Mouse (Mus musculus): Measurements from ENCODE around the gene Rab21.

The Rab21 gene

DNA sequence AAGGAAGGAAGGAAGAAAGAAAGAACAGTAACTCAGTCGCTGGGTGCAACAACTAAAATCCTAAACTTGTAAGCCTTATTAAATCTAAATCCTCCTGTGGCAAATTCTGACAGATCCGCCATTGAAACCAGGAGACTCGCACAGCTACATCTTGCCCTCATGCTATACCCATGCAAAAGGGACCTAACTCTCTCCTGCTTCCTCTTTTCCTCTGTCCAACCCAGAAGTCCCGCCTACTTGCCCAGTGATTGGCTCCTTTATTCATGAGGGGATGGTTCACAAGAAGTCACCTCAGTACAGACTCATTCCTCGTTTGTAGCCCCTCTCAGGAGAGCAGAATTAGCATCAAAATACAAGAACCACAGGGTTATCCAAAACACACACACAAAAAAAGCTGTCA is 43.7 kb downstream of the Rab21 start:
- no peak for DNase-seq

DNA sequence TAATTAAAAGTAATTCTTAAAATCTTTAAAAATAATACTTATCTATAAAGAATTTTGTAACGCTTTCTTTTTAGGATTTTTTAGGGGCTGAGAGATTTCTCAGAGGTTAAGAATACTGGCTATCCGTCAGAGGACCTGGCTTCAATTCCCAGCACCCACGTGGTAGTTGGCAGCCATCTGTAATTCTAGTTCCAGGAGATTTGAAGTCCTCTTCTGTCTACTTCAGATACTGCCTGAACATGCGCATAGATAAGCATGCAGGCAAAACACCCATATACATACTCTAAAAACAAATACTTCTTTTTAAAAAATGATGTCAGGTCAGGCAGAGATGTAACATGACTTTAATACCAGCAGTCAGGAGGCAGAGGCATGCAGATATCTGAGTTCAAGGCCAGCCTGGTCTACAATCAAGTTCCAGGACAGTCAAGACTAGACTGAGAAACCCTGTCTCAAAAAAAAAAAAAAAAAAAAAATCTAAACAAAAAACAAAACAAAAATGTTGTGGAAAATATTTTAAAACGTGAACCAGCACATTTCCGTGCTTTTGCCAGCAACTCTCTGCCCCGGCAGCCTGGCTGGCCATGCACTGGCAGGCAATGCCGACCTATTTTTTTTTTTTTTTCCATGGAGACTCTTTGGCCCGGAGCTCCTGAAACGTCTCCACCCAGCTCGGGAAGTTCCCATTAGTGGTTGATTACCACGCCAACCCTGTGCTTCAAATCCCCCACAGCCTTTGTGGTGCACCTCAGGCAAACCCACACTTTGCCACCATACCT is 44.6 kb downstream of the Rab21 start:
- no peak for DNase-seq

DNA sequence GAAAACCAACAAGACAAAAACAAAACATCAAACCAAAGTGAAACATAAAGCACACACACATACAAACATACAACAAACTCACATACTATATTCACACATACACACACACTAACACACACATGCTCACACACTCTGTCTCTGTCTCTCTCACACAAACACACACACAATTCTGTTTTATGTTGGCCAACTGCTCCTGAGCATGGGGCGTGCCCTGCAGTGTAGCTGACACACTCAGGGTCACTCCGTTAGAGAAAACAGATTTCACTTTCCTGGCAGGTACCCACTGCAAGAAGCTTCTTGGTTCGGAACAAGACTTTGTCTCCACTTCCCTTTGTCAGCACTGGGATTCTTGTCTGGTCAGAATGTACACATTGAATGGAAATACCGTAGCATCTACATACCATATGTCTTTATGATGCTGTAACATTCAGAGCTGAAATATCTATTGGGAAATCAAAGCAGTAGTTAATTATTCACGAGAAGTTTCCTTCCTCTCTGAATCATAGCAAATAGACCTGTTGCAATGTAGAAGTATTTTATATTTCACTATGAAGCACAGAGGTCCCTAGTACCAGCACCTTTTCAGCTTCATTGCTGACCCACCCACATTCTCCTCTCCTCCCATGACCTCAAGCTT is 52.4 kb downstream of the Rab21 start:
- DNase-seq: no peak

DNA sequence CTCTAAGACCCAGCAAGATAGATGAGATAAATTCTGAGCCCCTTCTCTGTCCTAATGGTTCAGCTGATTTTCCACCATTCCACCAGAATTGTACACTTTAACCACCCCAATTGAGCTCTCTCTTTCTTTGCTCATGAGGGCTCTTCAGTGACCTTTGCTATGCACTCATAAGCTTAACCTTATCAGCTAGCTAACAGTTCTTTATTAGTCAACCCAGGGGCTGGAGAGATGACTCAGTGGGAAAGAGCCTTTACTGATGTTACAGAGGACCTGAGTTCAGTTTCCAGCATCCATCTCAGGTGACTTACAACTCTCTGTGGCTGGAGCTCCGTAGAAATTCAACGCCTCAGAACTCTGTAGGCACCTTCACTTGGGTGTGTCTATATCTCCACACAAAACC is 53.1 kb downstream of the Rab21 start:
- DNase-seq: no peak

DNA sequence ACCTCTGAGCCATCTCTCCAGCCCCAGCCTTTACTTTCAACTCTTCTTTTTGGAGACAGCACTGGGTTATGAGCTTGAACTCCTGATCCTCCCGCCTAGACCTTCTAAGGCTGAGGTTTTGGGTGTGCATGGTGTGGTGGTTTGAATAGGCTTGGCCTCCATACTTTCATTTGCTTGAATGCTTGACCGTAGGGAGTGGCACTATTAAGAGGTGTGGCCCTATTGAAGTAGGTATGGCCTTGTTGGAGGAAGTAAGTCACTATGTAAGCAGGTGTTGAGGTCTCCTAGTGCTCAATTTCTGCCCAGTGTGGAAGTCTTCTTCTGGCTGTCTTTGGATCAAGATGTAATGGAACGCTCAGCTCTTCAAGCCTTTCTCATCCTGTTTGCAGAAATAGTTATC is 54.0 kb downstream of the Rab21 start:
- no peak for DNase-seq

DNA sequence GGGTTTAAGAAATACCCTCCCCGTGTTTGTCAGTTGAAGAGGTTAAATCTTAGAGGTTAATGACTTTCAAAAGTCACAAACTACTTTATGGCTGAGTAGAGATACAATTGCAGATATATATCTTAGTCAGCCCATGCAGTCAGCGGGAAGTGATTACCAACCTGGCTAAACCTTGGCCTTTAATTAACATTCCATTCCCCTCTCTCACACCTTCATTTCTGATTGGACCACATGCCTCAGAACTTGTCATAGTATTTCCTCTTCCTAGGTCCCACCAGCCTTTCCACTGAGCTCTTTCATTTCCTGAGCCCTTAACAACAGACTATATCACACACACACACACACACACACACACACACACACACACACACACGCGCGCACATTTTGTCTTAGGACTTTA is 59.2 kb downstream of the Rab21 start:
- DNase-seq: no peak

DNA sequence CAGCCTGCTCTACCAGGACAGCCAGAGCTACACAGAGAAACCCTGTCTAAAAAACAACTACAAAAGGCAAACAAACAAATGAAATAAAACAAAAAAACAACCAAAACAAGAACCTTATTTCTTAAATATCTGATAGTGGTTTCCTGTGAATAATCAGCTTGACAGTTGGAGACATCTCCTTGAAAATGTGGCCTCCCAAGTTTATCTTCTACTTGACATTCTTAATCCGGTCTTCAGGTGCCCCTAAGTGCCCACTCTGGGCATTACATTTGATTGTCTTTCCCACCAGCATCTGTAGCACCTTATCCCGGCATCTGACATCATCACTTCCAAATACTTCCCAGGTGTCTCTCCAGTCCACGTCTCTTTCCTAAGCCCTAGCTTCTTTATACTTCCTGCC is 61.9 kb downstream of the Rab21 start:
- no peak for DNase-seq

DNA sequence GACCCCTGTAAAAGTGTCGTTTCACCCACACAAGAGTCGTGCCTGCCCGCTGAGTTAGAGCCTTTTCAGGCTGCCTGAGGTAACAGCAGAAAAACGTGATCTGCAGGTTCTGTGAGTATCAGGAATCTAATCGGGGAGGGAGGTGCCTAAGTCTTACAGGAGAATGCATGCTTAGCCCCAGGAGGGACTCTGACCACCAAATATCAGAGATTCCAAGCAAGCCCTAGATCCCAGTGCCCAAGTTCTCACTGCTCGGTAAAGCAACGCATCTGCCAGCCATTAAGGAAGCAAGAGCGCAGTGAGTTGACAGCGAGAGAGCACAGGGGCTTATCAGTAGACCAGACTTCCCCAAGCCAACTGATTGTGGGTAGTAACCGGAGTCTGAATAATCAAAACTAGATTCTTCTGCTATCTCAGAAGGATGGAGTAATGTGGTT is 63.1 kb downstream of the Rab21 start:
- DNase-seq: peak; percentile 71

DNA sequence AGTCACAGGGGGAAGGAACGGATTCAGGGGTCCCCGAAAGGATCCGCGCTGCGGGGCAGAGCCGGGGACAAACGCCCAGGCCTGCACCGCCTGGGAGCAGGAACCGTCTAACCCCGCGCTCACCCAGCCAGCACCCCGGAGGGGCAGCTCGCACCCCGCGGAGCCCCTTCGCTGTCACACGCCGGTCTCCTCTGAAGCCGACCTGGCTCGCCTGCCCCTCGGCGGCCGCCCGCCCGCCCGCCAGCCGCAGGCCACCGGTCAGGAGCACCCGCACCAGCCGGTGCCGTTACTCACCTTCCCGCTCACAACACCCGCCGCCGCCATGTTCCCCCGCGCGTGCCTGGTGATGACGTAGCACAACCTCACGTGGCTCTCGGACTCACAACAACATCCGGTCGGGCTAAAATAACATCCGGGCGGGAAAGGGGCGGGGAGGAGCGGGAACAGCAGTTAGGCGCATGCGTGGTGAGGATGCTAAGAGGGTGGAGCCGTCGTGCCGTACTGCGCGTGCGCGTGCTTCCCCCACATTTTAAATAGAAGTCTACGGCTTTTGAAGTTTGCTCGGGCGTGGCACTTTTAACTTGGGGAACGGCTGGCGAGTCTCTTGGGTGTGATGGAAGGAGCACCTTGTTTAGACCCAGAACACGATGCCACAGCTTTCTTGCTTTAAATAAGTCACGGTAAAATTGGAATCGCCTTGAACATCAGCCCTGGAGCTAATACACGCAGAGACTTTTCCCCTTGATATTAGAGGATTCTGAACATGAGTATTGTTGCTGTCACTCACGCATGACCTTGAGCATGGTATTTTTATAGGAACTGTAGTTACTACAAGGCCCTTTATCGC is 64.1 kb downstream of the Rab21 start, which contains the start of gene Tbc1d15:
Tbc1d15 (minus strand) TSS at position 380 of the 847 bp plus-strand sequence.
- DNase-seq: peak; percentile 99

DNA sequence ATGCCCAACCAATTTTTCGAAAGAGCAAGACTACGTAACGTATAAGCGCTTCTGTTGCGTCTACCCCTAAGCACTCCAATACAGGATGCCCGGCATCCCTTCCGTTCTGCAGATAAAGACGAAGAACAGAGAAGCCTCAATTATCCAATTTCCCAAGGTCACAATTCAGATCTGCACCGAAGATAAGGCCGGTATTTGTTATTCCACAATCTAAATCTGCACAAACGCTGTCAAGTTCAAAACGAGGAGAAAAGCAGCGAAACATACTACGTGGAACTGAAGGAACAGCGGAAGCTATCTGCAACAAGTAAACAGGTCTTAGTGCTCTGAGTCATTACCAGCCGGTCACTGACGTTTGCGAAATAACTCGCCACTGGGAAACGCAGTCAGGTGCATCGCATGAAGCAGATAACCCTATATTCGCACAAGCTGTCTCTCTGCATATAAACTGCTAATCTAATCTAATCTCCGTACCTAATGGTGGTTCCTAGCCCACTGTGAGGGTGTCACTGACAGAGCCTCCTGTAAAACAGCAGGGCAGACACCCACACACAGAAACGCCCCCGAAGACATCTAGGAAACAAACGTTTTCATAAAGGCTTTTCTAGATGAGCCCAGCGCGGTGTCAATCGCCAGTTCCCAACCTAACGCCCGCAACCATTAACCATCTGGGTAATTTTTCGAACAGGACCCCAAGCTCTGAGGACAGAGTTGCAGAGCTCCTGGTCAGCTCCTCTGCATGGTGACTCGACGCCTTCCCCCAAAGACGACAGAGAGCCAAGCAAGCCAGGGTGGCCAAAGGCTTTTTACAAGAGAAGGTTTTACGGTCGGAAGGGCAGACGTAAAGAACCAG is 64.9 kb downstream of the Rab21 start:
- DNase-seq: peak; percentile 54

DNA sequence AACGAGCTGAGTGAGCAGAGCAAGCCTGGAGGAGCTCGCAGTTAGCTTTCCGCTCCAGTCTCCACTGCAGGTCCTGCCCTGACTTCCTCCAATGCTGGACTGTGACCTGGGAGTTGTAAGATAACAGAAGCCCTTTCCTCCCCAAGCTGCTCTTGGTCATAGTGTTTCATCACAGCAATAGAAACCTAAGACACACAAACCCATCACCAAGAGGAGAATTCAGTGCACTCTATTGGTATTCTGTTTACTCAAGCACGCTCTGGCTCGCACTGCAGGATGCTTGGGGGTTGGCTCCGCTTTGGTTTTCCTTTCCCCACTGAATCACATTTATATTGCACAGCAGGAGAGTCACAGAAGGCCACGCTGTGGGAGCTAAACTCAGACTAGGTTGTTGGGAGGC is 67.4 kb downstream of the Rab21 start:
- peak; percentile 18 for DNase-seq

DNA sequence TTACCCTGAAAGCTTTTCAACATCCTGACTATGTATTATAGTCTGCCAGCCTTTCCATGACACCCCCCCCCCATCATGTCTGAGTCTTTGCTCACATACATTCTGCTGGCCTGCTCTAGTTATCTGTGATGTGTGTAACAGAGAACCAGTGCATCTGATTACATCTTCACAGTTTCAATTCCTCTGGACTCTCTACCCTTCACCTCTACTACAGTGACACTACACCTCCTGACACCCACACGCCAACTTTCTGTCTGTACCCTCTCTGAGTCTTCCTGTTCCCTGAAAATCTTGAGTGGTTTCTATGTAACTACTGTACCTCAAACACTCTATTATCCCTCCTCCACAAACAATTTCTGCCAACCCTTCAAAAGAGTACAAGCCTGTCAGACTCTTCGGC is 69.9 kb downstream of the Rab21 start:
- DNase-seq: no peak

DNA sequence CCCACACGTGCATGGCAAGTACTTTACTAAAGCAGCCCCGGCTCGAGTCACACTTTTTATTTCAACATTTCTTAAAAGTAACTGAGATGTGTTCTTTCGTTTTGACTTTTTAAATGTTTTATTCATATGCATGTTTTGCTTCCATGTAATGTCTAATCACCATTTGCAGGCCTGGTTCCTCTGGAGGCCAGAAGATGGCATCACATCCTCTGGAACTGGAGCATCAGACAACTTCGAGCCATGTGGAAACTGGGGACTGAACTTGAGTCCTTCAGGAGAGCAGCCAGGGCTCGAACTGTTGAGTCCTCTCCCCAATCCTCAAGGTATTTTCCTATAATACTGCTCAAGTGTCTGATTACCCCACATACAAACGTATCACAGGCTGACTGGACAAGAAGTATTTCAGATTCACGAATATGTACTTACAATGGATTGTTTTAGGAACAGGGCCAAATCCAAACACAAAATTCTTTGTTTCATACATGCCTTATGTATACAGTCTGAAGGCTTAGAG is 74.3 kb downstream of the Rab21 start:
- no peak for DNase-seq

DNA sequence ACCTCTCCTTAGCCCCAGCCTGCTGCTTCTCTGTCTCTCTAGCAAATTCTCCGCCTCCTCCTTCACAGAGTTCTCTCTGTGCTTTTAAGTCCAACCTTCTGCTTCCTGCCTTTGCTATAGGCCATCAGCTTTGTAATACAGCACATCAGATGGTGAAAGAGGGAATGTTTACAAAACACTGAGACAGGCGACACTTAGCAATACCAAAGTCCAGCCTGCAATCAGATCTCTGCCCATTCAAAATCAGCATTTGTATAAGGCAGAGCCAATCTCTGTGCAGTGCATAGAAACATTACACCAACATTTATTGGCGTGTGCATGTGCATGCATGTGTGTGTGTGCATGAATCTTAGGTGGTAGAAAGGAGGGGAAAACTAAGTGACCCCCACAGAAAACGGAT is 77.5 kb downstream of the Rab21 start:
- no peak for DNase-seq
